Mouse (Mus musculus) left cerebral cortex, adult 18-20 months (tissue): Measurements from ENCODE around the gene Cxcr4. TPM values are rescaled to one million over a fixed set of nuclear protein-coding genes. Genes with fewer than 3 reads are reported as not detected.

Experiments used
- DNase-seq, 2 experiments: peaks; one replicate each; pipeline ENCODE4 v3.0.0; 2021 to 2022; ENCODE audit warnings: low spot score in 2 of 2, mixed read lengths in 1 of 2
- total RNA-seq, 2 experiments: library from RNA; stranded (reverse); gene quantifications; 2 replicates each; pipeline ENCODE4 v1.2.3; 2021

Cxcr4 gene
- total RNA-seq, 2 experiments from 2014 or later, result 1.5 to 1.7 TPM

DNA sequence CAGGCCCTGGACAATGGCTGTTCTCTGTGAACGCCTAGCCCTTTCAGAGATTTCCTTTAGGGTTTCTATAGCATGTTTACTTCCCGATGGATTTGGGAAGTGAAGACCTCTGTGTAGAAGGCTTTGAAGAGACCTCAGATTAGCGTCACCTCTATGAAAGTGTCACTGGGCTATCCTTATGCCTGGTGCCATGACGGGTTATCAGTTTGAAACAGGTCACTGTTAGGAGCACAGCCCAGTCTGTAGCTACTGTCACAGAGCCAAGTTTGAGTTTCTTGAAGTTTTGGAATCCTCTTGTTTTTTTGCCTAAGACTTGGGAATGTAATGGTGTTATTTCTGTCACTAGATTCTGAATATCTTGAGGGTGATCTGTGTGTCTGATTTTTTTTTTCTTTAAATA, 17.0 kb downstream of the Cxcr4 start:
- no peak for DNase-seq

DNA sequence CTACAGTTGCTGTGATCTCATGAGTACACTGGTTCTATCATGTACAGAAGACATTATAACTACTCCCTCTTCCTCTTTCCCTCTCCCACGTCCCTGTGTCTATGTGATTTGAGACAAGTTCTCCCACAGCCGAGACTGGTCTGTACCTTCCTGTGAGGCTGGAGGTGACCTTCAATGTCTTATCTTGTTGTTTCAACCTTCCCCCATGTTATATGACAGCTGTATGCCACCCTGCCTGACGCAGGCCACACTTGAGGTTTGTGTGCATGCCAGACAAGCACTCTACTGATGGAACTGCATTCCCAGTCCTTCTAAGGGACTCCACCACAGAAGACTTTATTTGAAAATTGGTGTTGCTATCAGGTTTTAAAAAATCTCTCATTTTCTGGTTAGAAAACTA, 21.1 kb downstream of the Cxcr4 start:
- DNase-seq, result no peak

DNA sequence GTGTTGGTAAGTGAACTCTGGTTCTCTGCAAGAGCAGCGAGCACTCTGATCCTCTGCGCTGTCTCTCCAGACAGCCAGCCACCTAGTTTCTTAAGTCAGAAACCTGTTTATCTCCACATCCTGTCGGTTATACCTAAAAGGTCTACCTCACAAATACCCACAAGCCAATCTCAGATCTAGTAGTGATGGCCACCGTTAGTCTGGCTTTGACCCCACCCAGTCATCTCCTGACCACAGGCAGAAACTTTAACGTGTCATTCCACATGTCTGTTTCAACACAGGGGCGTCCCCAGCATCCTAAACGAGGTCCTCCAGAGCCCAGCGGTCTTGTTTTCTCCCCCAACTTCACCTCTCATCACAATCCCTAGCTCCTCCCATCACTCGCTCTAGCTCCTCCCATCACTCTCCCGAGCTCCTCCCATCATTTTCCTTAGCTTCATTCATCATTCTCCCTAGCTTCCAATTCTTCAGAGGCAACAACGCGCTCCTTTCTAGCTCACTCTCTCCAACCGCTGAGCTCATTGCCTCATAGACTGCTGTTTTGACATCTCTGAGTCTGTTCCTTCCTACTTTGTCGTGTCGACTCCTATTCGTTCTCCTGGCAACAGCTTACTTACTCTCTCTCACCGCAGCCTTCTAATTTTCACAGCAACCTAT, 22.0 kb downstream of the Cxcr4 start:
- DNase-seq, result no peak

DNA sequence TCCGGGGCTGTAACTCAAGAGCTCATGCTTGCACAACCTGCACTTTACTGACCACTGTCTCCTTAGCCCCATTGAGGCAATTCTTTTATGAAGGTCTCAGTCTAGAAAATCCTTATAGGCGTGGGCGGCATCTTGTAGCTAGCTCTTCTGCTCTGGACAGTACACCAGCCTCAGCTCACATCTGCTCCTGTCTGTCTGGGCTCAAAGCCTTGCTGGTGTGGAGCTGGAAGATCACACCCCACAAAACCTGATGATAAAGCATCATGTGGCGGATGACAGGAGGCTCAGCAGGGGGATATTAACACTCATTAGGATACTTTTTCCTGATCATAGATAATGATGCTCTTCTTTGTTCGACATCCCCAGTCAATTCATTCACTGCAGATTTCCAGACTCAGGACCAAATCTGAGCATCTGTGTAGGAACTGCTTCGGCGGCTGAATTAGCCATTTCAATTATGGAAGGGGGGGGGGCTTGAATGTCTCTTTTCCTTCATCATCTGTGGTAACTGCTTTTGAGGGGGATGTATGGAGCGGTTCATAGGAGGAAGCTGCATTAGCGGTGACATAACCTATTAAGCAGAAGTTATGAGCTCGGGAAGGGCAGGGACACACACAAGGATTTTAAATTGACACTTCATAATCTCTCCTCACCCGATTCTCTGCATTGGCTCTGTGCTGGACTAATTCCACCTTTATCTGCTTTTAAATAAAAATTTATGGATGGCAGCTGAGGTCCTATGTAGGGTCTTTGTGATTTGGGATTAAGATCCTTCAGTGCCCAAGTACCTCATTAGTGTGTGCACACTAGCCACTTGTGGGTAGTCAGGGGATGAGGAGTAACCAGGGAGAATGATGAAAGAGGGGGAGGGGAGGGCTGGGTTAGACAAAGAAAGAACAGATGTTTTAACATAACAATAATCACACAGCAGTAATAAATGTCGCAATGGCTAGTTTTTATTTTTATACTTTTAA, 24.6 kb downstream of the Cxcr4 start:
- no peak for DNase-seq

DNA sequence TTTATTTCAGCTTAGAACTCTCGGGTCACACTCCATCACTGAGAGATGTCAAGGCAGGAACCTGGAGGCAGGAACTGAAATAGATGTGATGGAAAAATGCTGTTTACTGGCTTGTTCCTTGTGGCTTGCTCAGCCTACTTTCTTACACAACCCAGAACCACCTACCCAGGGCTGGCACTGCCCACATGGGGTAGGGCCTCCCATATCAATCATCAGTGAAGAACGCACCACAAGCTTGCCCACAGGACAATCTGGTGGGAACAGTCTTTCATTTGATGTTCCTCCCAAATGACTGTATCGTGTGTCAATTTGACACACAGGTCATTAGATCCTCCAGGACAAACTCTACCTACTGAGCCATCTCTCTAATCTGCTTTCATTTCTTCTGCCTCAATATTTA, 28.2 kb downstream of the Cxcr4 start:
- no peak for DNase-seq

DNA sequence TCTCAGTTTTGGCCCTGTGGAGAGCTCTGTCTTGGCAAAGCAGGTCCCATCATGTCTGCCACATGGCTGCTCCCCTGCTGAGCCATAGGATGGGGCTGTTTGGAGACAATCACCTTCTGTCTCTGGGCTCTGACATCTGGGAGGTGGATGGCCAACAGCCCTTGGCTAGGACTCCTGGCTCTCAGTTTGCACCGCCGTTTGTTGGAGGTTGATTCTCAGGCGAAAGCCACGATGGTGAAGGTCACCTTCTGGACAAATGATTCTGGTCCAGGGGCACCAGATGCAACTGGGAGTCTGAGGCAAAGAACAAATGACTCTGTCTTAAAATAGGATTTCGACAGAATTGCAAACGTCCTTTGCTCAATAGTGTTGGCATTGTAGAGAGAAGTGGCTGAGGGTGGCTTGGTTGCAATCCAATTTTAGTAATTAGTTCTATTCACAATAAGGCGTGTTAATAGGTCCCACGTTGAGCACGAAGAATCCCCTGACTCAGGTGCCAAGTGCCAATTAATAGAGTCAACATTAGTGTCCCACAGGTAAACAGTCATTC, 30.7 kb downstream of the Cxcr4 start:
- no peak for DNase-seq

DNA sequence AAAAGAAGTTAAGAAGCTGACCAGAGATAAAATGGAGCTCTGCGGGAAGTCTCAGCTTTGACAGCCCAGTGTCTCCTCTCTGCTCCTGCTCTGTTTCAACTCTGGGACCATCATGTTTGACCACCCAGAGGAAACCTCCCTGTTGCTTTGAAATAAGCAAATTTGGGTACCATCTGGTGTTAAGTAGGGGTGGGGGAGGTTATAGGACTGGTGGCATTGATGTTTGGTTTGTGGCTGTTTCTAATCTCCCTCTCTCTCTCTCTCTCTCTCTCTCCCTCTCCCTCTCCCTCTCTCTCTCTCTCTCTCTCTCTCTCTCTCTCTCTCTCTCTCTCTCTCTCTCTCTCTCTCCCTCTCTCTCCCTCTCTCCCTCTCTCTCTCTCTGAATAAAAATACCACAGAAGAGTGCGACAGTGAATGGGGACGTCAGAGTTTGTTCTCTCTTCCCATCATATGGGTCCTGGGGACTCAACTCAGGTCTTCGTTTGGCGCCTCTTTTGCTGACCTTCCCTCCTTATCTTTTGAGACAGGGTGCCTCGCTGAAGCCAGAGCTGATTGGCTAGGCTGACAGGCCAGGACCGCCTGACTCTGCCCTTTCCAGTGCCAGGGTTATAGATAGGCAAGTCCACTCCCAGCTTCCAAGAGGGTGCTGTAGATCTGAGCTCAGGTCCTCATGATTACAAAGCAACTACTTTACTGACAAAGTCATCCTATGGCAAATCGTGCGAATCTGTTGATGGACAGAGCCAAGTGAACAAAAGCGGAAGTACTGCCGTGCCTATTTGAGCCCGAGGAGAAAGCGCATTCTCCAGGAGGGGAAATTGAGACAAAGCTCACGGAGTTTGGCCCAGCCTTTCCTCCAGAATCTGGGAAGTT, 31.4 kb downstream of the Cxcr4 start:
- no peak for DNase-seq

DNA sequence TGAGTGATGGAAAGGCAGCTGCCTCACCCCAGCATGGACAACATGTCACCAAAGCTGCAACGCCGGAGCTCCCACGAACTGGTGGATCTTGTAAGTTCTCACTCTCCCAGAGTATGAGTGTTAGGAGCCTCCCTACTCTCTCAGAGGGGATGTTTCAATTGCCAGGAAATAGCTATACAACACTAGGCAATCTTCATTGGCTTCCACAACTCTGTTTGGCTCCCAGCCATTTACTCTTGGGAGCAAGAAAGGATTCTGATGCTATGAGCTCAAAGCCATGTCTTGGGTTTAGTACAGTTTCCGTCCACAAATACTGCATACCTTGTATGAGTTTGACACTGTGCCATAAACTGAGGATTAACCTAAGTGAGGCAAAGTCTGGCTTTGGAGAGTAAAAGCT, 34.1 kb downstream of the Cxcr4 start:
- no peak for DNase-seq

DNA sequence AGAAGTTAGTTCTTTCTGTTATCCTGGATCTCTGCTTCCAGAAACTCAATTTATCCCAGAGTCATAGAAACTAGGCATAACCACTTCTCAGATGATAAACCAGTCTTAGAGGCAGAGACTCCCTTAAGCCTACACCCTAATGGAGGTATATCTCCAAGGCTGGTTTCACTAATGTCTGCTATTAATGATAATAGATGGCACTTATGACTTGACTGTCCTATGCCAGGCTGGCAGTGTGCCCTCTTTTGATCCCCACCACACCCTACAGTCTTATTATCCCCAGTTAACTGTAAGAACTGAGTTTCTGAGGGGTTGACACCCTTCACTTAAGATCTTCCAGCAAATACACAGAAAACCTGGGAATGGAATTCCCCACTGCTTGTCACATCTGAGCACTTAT, 39.5 kb downstream of the Cxcr4 start:
- no peak for DNase-seq

DNA sequence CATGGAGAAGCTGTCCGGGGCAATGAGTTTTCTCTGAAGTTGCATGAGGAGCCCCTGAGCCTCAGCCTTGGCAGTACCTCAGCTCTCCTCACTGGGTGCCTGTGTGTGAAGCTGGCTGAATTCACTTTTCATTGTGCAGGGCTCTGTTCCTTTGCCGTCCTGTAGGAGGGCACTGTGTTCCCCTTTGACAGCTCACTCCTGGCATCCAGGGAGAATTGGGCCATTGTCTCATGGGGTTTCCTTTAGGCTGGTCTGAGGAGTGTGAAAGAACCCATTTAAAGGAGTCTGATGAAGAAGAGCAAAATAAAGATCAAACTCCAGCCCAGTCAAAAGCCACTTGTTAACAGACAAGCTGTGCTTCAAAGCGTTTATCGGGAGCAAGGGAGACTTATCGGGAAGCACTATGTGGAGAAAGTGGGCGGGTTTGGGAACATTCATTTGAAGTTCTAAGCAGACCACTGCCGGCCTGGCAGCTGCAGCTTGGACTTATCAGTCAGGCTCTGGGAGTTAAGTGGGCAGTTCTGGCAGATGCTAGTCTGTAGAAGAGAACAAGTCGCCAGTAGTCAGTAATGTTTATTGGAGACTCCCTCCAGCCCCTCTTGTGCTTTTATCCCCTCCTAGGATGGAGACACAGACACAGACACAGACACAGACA, 40.2 kb downstream of the Cxcr4 start:
- DNase-seq, result no peak

DNA sequence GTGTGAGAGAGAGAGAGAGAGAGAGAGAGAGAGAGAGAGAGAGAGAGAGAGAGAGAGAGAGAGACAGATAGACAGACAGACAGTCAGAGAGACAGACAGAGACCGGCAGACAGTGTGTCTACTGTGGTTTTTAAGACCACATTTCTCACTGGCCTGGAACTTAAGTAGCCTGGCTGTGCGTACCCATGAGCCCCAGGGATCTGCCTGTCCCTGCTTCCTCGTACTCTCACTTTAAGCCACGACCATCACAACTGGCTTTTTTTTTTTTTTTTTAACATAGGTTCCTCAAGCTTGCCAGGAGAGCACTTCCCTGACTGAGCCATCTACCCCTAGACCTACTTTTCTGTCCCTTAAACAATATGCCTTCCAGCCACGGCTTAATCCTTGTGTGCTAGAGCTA, 42.7 kb downstream of the Cxcr4 start:
- no peak for DNase-seq

DNA sequence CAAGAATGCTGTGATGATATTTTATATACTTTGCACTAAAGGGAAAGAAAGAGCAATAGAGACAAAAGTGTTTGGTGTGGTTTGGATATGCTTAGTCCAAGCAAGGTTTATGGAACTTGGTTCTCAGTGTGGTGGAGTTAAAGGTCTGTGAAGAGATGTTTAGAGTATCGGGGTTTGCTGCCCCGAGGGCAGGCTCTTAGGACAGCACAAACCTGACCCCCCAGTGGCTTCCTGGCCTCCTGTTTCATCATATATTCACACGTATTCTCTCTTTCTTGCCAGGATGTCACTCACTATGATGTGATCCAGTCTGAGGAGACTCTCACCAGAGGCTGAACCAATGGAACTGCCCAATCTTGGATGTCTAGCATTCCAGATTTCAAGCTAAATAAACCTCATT, 43.1 kb downstream of the Cxcr4 start:
- DNase-seq, result no peak

DNA sequence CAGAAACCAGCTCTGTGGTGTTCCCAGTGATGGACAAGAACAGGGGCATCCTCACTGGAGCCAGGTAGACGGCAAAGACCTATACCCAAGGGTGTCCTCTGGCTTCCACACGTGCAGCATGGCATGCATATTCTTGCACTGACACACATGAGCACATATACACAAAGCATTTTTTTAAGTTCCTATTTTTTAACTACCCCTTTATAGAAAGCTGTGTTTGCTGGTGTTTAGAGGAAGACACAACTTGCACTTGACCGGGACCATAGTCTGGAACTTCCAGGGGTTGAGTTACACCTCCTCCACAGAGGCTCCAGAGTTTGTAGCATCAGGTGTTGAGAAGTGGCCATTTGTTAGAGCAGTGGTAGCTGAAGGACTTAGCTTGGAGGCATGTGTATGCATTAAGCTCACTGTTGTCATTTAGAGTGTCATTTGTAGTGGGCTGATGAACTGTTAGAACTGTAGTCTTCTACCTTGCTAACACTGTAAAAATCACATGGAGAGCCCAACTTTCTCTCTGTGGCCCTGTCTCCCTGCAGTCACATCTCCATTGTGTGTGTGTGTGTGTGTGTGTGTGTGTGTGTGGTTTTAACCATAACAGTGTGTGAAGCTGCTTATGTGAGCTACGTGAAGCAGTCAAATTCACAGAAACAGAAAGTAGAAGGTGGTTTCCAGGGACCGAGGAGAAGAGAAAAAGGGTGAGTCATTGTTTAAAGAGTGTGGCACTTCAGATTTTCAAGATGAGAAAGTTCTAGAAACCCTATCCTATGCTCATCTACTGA, 43.7 kb downstream of the Cxcr4 start:
- no peak for DNase-seq

DNA sequence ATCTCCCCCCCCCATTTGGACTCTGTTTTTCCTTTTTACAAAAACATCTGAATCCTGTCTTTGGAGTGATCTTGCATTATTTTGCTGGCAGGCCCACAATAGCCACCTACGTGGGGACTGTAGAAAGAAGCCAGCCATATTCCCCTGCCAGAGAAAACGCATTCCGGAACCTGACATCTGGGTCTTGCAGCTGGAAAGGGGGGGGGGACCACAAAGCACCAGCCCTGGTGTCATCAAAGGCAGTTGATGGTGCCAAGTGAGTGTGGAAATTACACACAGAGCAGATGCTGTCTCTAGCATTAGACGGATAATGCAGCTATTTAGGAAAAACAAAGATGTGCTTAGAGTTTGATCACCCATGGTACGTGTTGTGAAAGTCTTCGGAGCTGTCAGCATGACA, 46.4 kb downstream of the Cxcr4 start:
- no peak for DNase-seq

DNA sequence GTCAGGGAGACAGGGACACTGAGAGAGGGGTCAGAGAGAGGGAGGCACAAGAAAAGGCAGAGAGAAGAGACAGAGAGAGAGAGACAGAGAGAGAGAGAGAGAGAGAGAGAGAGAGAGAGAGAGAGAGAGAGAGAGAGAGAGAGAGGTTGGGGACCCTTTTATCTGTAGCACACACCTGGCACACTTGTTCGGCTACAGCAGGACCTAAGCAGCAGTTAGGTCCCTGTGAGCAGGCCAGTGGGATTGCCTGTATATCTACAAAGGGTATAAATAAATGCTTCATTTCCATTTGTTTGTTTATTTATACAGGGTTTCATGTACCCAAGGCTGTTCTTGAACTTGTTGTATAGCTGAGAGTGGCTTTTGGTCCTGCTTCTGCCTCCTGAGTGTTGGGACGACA, 49.0 kb downstream of the Cxcr4 start:
- no peak for DNase-seq

DNA sequence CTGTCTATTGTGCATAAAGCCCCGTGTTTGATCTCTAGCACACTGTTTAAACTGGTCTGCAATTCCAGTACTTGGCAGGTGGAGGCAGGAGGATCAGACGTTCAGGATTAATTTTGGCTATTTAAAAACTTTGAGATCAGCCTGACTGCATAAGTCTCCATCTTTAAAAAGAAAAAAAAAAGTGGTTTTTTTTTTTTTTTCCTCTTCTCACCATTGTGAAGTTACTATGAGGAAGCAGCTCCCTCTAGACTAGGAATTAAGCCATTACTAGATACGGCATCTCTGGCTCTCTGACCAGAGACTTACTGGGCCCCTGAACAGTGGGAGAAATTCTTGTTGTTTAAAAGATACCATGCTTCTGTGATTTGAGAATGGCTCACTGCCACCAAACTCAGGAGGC, 49.5 kb downstream of the Cxcr4 start:
- no peak for DNase-seq

DNA sequence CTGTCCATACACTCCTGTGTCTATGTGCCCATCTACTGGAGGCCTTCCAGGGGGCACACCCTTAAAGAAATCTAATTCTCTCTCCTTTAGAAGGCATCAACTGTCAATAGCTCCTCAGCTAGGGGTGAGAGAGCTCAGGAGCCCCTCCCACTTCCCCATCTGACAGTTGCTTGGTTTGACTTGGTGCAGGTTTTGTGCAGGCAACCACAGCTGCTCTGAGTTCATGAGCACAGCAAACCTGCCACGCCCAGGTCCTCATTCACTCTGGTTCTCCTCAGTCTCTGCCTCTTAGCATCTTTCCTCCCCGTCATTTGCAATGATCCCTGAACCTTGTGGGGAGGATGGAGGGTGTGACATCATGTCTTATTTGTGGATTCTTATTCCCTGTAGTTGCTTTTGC, 51.9 kb downstream of the Cxcr4 start:
- DNase-seq, result no peak

DNA sequence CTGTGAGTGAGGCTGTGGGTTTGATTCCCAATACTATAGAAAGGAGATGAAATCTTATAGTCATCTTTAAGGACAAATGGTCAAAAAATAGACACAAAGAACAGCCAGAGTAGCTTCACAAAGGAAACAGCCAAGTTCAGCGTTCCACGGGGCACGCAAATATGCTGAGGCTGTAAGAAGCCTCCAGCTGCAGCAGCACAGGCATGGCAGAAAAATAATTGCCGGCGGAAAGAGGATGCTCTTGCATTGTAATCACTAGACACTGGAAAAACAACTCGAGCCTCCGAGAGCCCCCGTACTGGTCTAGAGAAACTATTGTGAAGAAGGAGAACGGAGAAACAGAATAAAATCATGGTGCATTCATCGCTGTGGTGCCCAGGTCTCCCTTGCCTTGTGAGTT, 52.5 kb downstream of the Cxcr4 start:
- no peak for DNase-seq
